Mouse (Mus musculus): ENCODE results near the gene Tgfbr1. TPM values are rescaled to one million over a fixed set of nuclear protein-coding genes. Genes with fewer than 3 reads are reported as not detected.

Gene Tgfbr1
- polyA plus RNA-seq (2014; fragmentation: Nextera tagmentation; extraction: Ambion mirVana), result 85.5 and 95.3 TPM in 2 replicates

DNA sequence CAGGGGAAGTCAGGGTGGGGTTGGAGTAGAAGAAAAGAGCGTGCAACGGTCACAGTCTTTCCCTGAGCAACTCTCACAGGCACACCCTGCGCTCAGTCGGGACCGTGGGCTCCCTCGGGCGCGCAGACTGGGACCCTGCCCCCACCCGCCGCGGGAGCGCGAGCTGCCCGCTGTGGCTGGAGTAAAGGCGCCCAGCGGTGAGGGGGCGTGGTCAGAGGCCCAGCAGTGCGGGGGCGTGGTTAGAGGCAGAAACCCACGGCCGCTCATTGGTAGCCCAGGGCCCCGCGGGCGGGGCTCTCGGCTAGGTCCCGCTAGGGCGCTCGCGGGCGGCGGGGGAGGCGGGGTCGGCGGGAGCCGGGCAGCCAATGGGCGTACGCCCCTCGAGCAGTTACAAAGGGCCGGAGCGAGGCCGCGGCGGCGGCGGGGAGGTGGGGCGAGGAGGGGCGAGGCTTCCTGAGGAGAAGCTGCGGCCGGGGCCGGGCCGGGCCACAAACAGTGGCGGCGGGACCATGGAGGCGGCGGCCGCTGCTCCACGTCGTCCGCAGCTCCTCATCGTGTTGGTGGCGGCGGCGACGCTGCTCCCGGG lies at the start of gene Tgfbr1:
Gene Tgfbr1, plus strand, starts transcription at position 420 of the 586 bp plus-strand sequence.
- peak within 1 kb of the TSS; percentile 68 for H3K4me2 ChIP-seq (ENCODE audit: low read depth, severe bottlenecking)
- H3K4me3 ChIP-seq (ENCODE audit: low read depth, low read length), result peak within 1 kb of the TSS; percentile 96
- H3K9me3 ChIP-seq (ENCODE audit: control insufficient read depth, low read length), result no peaks in the 10 kb centered on the region
- peak within 1 kb of the TSS; percentile 93 for H3K9ac ChIP-seq (ENCODE audit: low read length)
- peak; percentile 97 for ATAC-seq (ENCODE audit: insufficient number of reproducible peaks, low FRiP score, low TSS enrichment, low read depth)
- peak; percentile 99 for DNase-seq (ENCODE audit: low spot score)
- H3K27me3 ChIP-seq (ENCODE audit: control insufficient read depth, insufficient read depth, low read length), result no peaks in the 10 kb centered on the region
- no peaks in the 10 kb centered on the region for H3K36me3 ChIP-seq (ENCODE audit: control insufficient read depth, insufficient read depth, low read length)
- H3K27ac ChIP-seq (replicated peaks; ENCODE audit: low read depth, low read length), result peak within 1 kb of the TSS; percentile 89
- H3K4me1 ChIP-seq (ENCODE audit: control insufficient read depth, insufficient read depth, low read length), result peaks cover 9% of the 10 kb centered on the region; the same call in 1 of the 2 replicates
- WGBS, result under 1% methylated on average over 59 of the region's 65 CpGs

DNA sequence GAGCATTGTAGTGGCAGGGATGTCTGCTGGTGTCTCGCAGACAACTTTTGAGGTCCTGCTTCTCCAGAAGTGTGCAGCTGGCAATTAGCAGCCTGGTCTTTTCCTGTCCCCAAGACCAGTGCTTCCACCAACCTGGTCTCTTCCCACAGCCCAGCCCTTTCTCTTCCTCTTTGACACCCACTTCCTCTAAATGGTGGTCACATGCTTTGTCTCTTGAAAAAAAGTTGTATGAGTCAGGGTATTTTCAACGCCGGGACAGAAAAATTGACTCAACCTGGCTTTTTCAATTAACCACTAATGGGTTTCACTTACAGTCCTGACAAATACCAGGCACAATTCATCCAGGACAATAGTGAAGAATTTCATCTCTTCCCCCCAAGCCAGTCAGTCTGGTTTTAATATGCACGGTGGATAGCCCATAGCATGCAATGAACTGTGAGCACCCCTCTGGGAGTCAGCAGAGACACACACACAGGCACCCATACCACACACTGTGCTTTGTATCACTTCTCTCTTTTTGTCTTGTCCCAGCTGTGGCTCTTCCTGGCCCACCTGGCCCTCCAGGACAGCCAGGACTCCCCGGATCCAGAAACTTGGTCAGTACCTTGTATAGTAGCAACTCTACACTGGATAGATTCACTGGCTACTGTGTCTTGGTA lies 49.6 kb upstream of the Tgfbr1 start:
- ATAC-seq (ENCODE audit: insufficient number of reproducible peaks, low FRiP score, low TSS enrichment, low read depth) (no peak), DNase-seq (ENCODE audit: low spot score) (no peak)
- H3K9ac ChIP-seq (ENCODE audit: low read length), result no peak overlapping the region
- H3K27me3 ChIP-seq (ENCODE audit: control insufficient read depth, insufficient read depth, low read length), result no peaks in the 10 kb centered on the region
- no peaks in the 10 kb centered on the region for H3K36me3 ChIP-seq (ENCODE audit: control insufficient read depth, insufficient read depth, low read length)
- H3K4me1 ChIP-seq (ENCODE audit: control insufficient read depth, insufficient read depth, low read length), result no peaks in the 10 kb centered on the region
- no peak overlapping the region for H3K4me3 ChIP-seq (ENCODE audit: low read depth, low read length)
- H3K4me2 ChIP-seq (ENCODE audit: low read depth, severe bottlenecking), result no peak overlapping the region
- WGBS, result 73% methylated on average over 5 of the region's 5 CpGs
- no peaks in the 10 kb centered on the region for H3K9me3 ChIP-seq (ENCODE audit: control insufficient read depth, low read length)
- no peak overlapping the region for H3K27ac ChIP-seq (replicated peaks; ENCODE audit: low read depth, low read length)

DNA sequence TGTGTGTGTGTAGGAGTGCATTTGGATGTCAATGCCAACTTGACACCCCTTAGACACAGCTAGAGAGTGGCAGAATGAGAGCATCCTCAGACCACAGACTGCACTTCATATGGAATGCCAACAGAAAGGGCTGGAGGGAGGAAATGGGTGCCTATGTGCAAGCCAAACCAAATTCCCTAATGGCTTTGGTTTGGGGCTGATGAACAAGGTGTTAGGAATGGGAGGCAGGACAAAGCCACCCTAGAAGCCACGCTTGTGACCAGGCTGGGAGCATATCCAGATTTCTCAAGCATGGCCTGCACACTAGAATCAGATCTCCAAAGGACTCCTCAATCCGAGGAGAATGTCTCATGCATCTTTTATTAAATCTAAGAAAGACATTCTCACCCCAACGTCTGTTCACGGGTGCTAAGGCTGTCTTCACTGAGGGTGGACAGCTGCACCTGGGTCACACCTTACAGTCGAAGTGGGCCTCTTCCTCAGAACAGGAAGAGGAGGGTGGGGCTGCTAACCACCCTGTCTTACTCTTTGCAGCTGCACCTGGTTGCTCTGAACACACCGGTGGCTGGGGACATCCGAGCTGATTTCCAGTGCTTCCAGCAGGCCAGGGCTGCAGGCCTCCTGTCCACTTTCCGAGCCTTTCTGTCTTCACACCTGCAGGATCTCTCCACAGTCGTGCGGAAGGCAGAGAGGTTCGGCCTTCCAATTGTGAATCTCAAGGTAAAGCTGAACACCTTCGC lies 43.0 kb upstream of the Tgfbr1 start:
- H3K36me3 ChIP-seq (ENCODE audit: control insufficient read depth, insufficient read depth, low read length), result no peaks in the 10 kb centered on the region
- WGBS, result 80% methylated on average over 12 of the region's 12 CpGs
- H3K4me3 ChIP-seq (ENCODE audit: low read depth, low read length), result no peak overlapping the region
- no peak overlapping the region for H3K27ac ChIP-seq (replicated peaks; ENCODE audit: low read depth, low read length)
- H3K9ac ChIP-seq (ENCODE audit: low read length), result no peak overlapping the region
- no peaks in the 10 kb centered on the region for H3K4me1 ChIP-seq (ENCODE audit: control insufficient read depth, insufficient read depth, low read length)
- H3K9me3 ChIP-seq (ENCODE audit: control insufficient read depth, low read length), result no peaks in the 10 kb centered on the region
- no peak overlapping the region for H3K4me2 ChIP-seq (ENCODE audit: low read depth, severe bottlenecking)
- DNase-seq (ENCODE audit: low spot score), result no peak
- H3K27me3 ChIP-seq (ENCODE audit: control insufficient read depth, insufficient read depth, low read length), result no peaks in the 10 kb centered on the region
- ATAC-seq (ENCODE audit: insufficient number of reproducible peaks, low FRiP score, low TSS enrichment, low read depth), result no peak

DNA sequence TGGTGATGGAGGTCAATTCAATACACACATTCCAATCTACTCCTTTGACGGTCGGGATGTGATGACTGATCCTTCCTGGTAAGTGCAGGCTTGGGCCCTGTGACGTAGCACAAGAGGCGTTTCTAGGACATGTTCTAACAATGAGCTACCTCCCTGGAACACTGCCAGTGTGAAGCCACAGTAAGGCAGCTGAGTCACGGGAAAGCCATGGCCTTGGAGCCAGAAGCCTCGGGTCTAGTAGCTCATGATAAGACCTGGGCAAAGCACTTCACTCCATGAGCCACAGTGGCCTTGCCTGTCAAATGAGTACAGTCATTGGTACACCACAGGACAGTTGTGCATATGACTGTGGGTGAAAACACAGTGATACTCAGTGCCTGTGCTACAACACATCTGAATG lies 42.2 kb upstream of the Tgfbr1 start:
- Histone ChIP-seq H3K4me2 (ENCODE audit: low read depth, severe bottlenecking) (no peak overlapping the region), H3K4me3 (ENCODE audit: low read depth, low read length) (no peak overlapping the region), H3K36me3 (ENCODE audit: control insufficient read depth, insufficient read depth, low read length) (no peaks in the 10 kb centered on the region), H3K9me3 (ENCODE audit: control insufficient read depth, low read length) (no peaks in the 10 kb centered on the region), H3K27ac (replicated peaks; ENCODE audit: low read depth, low read length) (no peak overlapping the region), H3K9ac (ENCODE audit: low read length) (no peak overlapping the region), H3K4me1 (ENCODE audit: control insufficient read depth, insufficient read depth, low read length) (no peaks in the 10 kb centered on the region), H3K27me3 (ENCODE audit: control insufficient read depth, insufficient read depth, low read length) (no peaks in the 10 kb centered on the region)
- DNase-seq (ENCODE audit: low spot score), result no peak
- 80% methylated on average over 6 of the region's 6 CpGs for WGBS
- ATAC-seq (ENCODE audit: insufficient number of reproducible peaks, low FRiP score, low TSS enrichment, low read depth), result no peak

DNA sequence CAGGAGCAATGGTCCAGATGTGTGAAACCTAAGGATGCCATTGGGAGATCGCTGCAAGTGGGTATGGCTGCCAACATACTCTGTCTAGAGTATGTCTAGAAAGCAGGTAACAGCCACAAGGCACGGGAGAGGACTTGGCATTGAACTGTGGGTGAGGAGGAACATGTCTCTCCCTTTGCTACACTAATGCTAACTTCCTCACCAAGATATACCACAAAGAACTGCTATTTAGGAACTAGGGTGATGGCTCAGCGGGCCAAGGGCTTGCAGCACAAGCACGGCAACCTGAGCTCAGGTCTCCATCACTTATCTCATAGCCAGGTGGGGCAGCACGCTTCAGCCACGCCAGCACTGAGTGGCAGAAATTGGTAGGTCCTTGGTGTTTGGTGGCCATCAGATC lies 41.6 kb upstream of the Tgfbr1 start:
- Histone ChIP-seq H3K4me3 (ENCODE audit: low read depth, low read length) (no peak overlapping the region), H3K36me3 (ENCODE audit: control insufficient read depth, insufficient read depth, low read length) (no peaks in the 10 kb centered on the region), H3K4me1 (ENCODE audit: control insufficient read depth, insufficient read depth, low read length) (no peaks in the 10 kb centered on the region), H3K27me3 (ENCODE audit: control insufficient read depth, insufficient read depth, low read length) (no peaks in the 10 kb centered on the region), H3K27ac (replicated peaks; ENCODE audit: low read depth, low read length) (no peak overlapping the region), H3K9ac (ENCODE audit: low read length) (no peak overlapping the region), H3K9me3 (ENCODE audit: control insufficient read depth, low read length) (no peaks in the 10 kb centered on the region), H3K4me2 (ENCODE audit: low read depth, severe bottlenecking) (no peak overlapping the region)
- no peak for ATAC-seq (ENCODE audit: insufficient number of reproducible peaks, low FRiP score, low TSS enrichment, low read depth)
- no peak for DNase-seq (ENCODE audit: low spot score)
- 93% methylated on average over 6 of the region's 6 CpGs for WGBS

DNA sequence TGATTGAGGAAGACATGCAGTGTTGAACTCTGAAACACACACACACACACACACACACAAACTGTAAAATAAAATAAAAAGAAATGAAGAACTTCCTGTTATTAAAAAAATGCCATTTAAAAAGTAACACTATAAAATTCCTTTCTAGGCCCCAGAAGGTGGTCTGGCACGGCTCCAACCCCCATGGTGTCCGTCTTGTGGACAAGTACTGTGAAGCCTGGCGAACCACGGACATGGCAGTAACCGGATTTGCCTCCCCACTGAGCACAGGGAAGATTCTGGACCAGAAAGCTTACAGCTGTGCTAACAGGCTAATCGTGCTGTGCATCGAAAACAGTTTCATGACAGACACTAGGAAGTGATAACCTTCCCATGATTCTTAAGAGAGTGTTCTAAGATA lies 41.1 kb upstream of the Tgfbr1 start:
- no peak for DNase-seq (ENCODE audit: low spot score)
- no peak overlapping the region for H3K4me2 ChIP-seq (ENCODE audit: low read depth, severe bottlenecking)
- H3K9ac ChIP-seq (ENCODE audit: low read length), result no peak overlapping the region
- H3K36me3 ChIP-seq (ENCODE audit: control insufficient read depth, insufficient read depth, low read length), result no peaks in the 10 kb centered on the region
- H3K4me3 ChIP-seq (ENCODE audit: low read depth, low read length), result no peak overlapping the region
- H3K27me3 ChIP-seq (ENCODE audit: control insufficient read depth, insufficient read depth, low read length), result no peaks in the 10 kb centered on the region
- H3K27ac ChIP-seq (replicated peaks; ENCODE audit: low read depth, low read length), result no peak overlapping the region
- WGBS, result 80% methylated on average over 7 of the region's 7 CpGs
- no peaks in the 10 kb centered on the region for H3K4me1 ChIP-seq (ENCODE audit: control insufficient read depth, insufficient read depth, low read length)
- H3K9me3 ChIP-seq (ENCODE audit: control insufficient read depth, low read length), result no peaks in the 10 kb centered on the region
- ATAC-seq (ENCODE audit: insufficient number of reproducible peaks, low FRiP score, low TSS enrichment, low read depth), result no peak

DNA sequence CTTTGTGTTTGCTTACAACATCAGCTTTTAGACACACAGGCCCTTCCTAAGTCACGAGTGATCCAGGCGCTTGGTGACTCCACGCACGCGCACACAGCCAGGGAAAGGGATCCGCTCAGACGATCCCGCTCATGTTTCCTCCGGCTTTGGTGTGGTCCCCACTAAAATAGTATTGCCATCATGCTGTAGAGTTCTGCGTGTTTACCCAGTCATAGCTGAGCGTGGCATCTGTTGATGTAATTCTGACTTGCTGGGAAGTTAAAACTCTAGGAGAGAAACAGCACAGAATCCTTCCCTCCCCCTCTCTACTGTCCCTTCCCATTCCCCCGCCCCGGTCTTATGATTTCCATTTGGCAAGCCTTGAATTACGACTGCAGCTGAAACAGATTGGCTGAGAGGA lies 40.3 kb upstream of the Tgfbr1 start:
- 87% methylated on average over 14 of the region's 14 CpGs for WGBS
- Histone ChIP-seq H3K27me3 (ENCODE audit: control insufficient read depth, insufficient read depth, low read length) (no peaks in the 10 kb centered on the region), H3K9me3 (ENCODE audit: control insufficient read depth, low read length) (no peaks in the 10 kb centered on the region), H3K9ac (ENCODE audit: low read length) (no peak overlapping the region), H3K27ac (replicated peaks; ENCODE audit: low read depth, low read length) (no peak overlapping the region), H3K36me3 (ENCODE audit: control insufficient read depth, insufficient read depth, low read length) (no peaks in the 10 kb centered on the region), H3K4me3 (ENCODE audit: low read depth, low read length) (no peak overlapping the region), H3K4me2 (ENCODE audit: low read depth, severe bottlenecking) (no peak overlapping the region), H3K4me1 (ENCODE audit: control insufficient read depth, insufficient read depth, low read length) (no peaks in the 10 kb centered on the region)
- no peak for ATAC-seq (ENCODE audit: insufficient number of reproducible peaks, low FRiP score, low TSS enrichment, low read depth)
- no peak for DNase-seq (ENCODE audit: low spot score)

DNA sequence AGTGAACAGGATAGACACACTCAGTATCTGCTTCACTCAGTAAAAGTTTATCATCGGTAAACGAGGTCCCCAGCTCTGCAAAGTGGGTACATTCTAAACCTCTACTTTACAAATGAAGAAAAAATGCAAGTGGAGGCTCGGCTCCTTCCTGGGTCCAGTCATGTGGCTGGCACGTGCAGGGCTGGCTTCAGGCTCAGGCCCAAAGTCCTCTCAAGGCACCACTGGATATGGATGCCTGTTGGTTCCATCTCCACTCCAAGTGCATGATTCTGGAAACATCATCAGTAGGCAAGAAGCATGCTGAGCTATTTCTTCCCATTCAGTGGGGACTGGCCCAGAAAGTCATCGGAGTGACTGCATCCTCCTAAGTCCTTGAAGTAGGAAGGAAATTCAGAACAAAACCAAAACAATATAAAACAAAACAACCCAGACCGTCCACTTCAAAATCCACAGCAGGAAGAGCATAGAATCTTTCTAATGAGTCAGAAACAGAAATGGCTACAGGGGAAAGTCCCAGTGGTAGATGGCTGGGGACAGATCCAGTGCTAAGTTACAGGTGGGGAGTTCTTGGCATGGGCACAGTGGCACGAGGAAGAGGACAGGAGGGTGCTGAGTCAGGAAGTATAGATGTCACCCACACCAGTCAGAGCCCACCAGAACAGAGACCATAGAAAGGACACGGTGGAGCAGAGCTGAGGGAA lies 39.2 kb upstream of the Tgfbr1 start:
- H3K9me3 ChIP-seq (ENCODE audit: control insufficient read depth, low read length), result no peaks in the 10 kb centered on the region

More for the DNA sequence above, 39.2 kb upstream of the Tgfbr1 start:
- no peak for DNase-seq (ENCODE audit: low spot score)
- Histone ChIP-seq H3K9ac (ENCODE audit: low read length) (no peak overlapping the region), H3K4me2 (ENCODE audit: low read depth, severe bottlenecking) (no peak overlapping the region), H3K27me3 (ENCODE audit: control insufficient read depth, insufficient read depth, low read length) (no peaks in the 10 kb centered on the region), H3K4me3 (ENCODE audit: low read depth, low read length) (no peak overlapping the region), H3K27ac (replicated peaks; ENCODE audit: low read depth, low read length) (no peak overlapping the region), H3K36me3 (ENCODE audit: control insufficient read depth, insufficient read depth, low read length) (no peaks in the 10 kb centered on the region), H3K4me1 (ENCODE audit: control insufficient read depth, insufficient read depth, low read length) (no peaks in the 10 kb centered on the region)
- 85% methylated on average over 8 of the region's 8 CpGs for WGBS
- no peak for ATAC-seq (ENCODE audit: insufficient number of reproducible peaks, low FRiP score, low TSS enrichment, low read depth)
